Mouse (Mus musculus) E14TG2a.4 (cell line): ENCODE measurements around the gene Cd300e.

ENCODE experiments used
- H3K27me3 ChIP-seq: 2 replicates; pipeline ENCODE4 v1.6.1; 2014; ENCODE audit warnings: low read length, control low read depth; ENCODE audit not compliant: insufficient read depth
- H3K36me3 ChIP-seq: 2 replicates; pipeline ENCODE4 v1.6.1; 2014; ENCODE audit warnings: low read length, control low read depth; ENCODE audit not compliant: insufficient read depth
- H3K4me1 ChIP-seq: replicated peaks from 2 replicates; pipeline ENCODE4 v1.6.1; 2014; ENCODE audit warnings: low read depth, low read length, control low read depth
- H3K4me3 ChIP-seq: replicated peaks from 2 replicates; pipeline ENCODE4 v1.5.1; 2014; ENCODE audit warnings: mild to moderate bottlenecking, low read length
- H3K9me3 ChIP-seq: 2 replicates; pipeline ENCODE4 v1.6.1; 2014; ENCODE audit warnings: low read length, control low read depth
- CTCF ChIP-seq: conservative IDR thresholded peaks from 2 replicates; pipeline ENCODE4 v1.5.1; 2014; ENCODE audit warnings: low read length
- NANOG ChIP-seq: IDR thresholded peaks from 2 replicates; pipeline ENCODE4 v1.6.1; 2014; ENCODE audit warnings: borderline replicate concordance, low read length, mixed read lengths
- POU5F1 ChIP-seq: IDR thresholded peaks from 2 replicates; pipeline ENCODE4 v1.6.1; 2014; ENCODE audit warnings: low read length, borderline replicate concordance

Cd300e gene

GRCm38 (mm10) chr11:115075859-115076258, 13.9 kb upstream of the Cd300e start:
- TF ChIP-seq POU5F1 (no peak), NANOG (no peak), CTCF (no peak)
- H3K4me1 ChIP-seq = peaks cover 31% of the 10 kb centered on the region

DNA sequence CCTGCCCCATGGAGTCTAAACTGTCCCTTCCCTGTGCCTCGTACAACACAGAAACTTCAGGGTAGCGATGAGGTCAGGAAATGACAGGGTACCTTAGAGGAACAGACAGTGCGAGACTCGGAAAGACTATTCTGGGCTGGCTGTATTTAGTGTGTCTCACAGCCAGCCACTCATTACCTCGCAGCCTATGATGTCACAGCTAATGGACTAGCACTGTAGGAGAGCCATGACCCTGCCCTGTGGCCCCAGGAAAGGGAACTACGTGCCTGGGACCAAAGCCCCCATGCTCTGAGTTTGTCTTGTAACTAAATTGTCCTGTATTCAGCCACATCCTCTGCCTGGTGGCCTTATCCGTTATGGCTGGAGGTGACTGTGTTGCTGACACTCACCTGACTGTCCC, 13.4 kb upstream of the Cd300e start:
- Histone ChIP-seq H3K36me3 (no peaks in the 10 kb centered on the region), H3K9me3 (no peaks in the 10 kb centered on the region), H3K4me1 (peaks cover 36% of the 10 kb centered on the region), H3K4me3 (no peak overlapping the region), H3K27me3 (peaks cover 16% of the 10 kb centered on the region)
- TF ChIP-seq POU5F1 (no peak), NANOG (no peak), CTCF (no peak)

More at GRCm38 (mm10) chr11:115075859-115076258, 13.9 kb upstream of the Cd300e start:
- Histone ChIP-seq H3K27me3 (peaks cover 16% of the 10 kb centered on the region), H3K4me3 (no peak overlapping the region), H3K9me3 (no peaks in the 10 kb centered on the region), H3K36me3 (no peaks in the 10 kb centered on the region)

GRCm38 (mm10) chr11:115073002-115073401, 11.0 kb upstream of the Cd300e start:
- peaks cover 24% of the 10 kb centered on the region for H3K27me3 ChIP-seq
- H3K4me1 ChIP-seq = peaks cover 45% of the 10 kb centered on the region
- H3K4me3 ChIP-seq = 0 out of 2 replicates have a peak overlapping the region, but pooled peaks have one; percentile 13
- H3K36me3 ChIP-seq = no peaks in the 10 kb centered on the region
- H3K9me3 ChIP-seq = no peaks in the 10 kb centered on the region
- TF ChIP-seq NANOG (no peak), CTCF (no peak), POU5F1 (no peak)

DNA sequence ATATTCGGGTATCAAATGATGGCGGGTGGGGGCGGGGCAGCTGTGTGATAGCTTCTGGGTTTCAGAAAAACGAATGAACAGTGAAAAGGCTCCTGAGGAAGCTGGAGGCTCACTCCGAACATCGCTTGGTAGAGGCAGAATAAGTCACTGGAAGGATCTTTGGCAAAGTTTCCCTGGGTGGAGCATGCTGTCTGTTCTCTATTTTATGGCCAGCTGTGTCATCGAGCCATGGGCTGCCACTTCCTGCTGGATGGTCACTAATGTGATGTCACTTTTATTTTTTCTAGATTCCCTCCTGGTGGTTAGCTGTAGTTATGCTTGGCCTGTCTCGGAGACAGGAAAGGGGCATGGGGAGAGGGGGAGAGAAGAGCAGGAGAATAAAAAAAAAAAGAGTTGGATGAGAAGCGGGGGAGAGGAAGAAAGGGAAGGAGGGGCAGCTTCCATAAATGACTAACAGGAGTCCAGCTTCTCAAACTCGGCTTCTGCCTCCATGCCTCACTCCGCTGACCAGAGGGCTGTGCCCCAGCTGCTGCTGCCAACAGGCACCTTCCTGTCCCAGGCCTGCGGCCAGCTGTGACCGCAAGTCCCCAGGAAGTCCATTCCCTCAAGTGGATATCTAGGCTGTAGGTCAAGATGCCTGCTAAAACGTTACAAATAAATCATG, 9.8 kb upstream of the Cd300e start:
- peaks cover 28% of the 10 kb centered on the region for H3K27me3 ChIP-seq
- peaks cover 49% of the 10 kb centered on the region for H3K4me1 ChIP-seq
- H3K36me3 ChIP-seq = no peaks in the 10 kb centered on the region
- TF ChIP-seq CTCF (no peak), NANOG (no peak), POU5F1 (no peak)
- no peaks in the 10 kb centered on the region for H3K9me3 ChIP-seq
- peak overlapping the region; percentile 43 for H3K4me3 ChIP-seq

DNA sequence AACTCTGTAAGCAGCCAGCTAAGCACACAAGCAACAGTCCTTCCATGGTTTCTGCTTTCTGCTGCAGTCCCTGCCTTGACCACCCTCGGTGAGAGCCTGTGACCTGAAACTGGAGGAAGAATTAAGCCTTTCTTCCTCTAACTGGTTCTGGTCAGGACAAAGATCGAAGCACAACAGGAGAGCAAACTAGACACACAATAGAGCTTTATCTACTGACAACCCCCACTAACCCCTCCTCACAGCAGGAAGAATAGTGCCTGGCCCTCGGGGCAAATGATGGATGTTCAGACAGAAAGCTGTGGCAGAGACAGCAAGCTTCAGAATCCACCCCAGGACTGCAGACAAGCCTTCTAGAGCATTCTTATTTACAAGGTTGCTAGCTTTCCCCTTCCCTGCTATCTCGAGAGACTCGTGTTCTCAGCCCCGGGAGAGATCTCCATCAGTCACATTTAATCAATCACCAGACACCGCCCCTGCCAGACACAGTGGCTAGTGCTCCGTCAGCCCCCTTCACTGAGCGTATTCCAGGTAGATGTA, 9.1 kb upstream of the Cd300e start:
- Histone ChIP-seq H3K27me3 (peaks cover 27% of the 10 kb centered on the region), H3K9me3 (no peaks in the 10 kb centered on the region), H3K36me3 (no peaks in the 10 kb centered on the region), H3K4me3 (peak overlapping the region; percentile 43), H3K4me1 (peaks cover 49% of the 10 kb centered on the region)
- TF ChIP-seq NANOG = peak; percentile 95
- TF ChIP-seq POU5F1 = no peak
- no peak for TF ChIP-seq CTCF

- Histone ChIP-seq H3K27me3 (peaks cover 18% of the 10 kb centered on the region), H3K4me3 (no peak overlapping the region), H3K36me3 (no peaks in the 10 kb centered on the region), H3K9me3 (no peaks in the 10 kb centered on the region), H3K4me1 (peaks cover 31% of the 10 kb centered on the region)
- TF ChIP-seq CTCF (peak; percentile 61), POU5F1 (no peak), NANOG (no peak)
Observed at GRCm38 (mm10) chr11:115066768-115067167, 4.8 kb upstream of the Cd300e start.

GRCm38 (mm10) chr11:115059797-115060196, 2.2 kb downstream of the Cd300e start:
- peaks cover 12% of the 10 kb centered on the region for H3K27me3 ChIP-seq
- H3K4me3 ChIP-seq = no peak overlapping the region
- H3K4me1 ChIP-seq = peaks cover 9% of the 10 kb centered on the region
- TF ChIP-seq CTCF (no peak), NANOG (no peak), POU5F1 (no peak)
- H3K9me3 ChIP-seq = no peaks in the 10 kb centered on the region
- no peaks in the 10 kb centered on the region for H3K36me3 ChIP-seq

DNA sequence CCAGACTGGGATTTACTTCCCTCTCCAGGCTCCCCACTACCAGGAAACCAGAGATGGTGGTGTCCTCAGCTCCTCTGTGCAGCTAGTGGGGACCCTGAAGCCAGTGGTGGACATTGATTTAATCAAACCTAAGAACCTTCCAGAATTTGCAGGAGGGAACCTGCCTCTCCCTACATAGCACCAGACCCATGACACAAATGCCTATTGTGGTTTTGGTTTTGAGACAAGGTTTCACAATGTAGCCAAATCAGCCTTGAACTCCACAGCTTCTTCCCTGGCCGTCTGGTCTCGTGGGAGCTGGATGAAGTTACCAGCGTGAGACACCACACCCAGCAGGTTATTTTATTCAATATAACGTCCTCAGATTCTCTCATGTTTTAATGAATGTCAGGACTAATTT, 3.3 kb downstream of the Cd300e start:
- H3K27me3 ChIP-seq = peaks cover 12% of the 10 kb centered on the region
- no peak overlapping the region for H3K4me3 ChIP-seq
- TF ChIP-seq NANOG = no peak
- TF ChIP-seq CTCF = no peak
- no peak for TF ChIP-seq POU5F1
- H3K4me1 ChIP-seq = peaks cover 19% of the 10 kb centered on the region
- H3K9me3 ChIP-seq = no peaks in the 10 kb centered on the region
- H3K36me3 ChIP-seq = no peaks in the 10 kb centered on the region

- Histone ChIP-seq H3K27me3 (peaks cover 7% of the 10 kb centered on the region), H3K4me3 (no peak overlapping the region), H3K4me1 (peaks cover 35% of the 10 kb centered on the region), H3K9me3 (no peaks in the 10 kb centered on the region), H3K36me3 (no peaks in the 10 kb centered on the region)
- TF ChIP-seq CTCF (no peak), NANOG (no peak), POU5F1 (no peak)
Observed at GRCm38 (mm10) chr11:115054537-115054936, 7.4 kb downstream of the Cd300e start.
